Mouse (Mus musculus) lung, postnatal 14 days (tissue): Measurements from ENCODE around the gene Armc7.
"Not testable (repeated sequence)": the region's sequence is repeated elsewhere in the genome, so short reads cannot be mapped to it uniquely, and the experiment has no call there.

Experiments
- DNase-seq: peaks from one replicate; pipeline ENCODE4 v3.0.0; 2021

Armc7 gene

DNA sequence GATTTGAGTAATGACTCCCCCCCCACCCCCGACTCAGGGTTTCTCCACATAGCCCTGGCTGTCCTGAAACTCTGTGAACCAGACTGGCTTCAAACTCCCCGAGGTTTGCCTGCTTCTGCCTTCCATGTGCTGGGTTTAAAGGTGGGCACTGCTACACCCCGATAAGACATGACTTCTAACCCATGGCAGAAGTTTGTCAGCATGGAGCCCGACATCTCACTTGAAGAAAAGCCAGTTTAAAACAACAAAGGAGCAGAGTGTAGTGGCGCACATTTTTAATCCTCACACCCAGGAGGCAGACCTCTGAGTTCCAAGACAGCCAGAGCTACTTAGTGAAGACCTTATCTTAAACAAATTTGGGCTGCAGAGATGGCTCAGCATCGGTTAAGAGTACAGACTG is 16.9 kb downstream of the Armc7 start:
- DNase-seq = no peak

DNA sequence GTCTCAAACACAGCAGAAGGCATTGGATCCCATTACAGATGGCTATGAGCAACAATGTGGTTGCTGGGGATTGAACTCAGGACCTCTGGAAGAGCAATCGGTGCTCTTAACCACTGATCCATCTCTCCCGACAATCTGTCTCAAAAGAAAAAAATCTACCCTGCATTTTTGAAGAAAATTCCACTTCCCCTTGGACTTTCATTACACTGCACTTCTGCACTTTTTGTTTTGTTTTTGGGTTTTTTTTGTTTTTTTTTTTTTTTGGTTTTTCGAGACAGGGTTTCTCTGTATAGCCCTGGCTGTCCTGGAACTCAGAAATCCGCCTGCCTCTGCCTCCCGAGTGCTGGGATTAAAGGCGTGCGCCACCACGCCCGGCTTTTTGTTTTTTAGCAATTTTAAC is 21.1 kb downstream of the Armc7 start:
- not testable (repeated sequence) for DNase-seq

- no peak for DNase-seq
Measured at GRCm38 (mm10) chr11:115502636-115503035, 27.2 kb downstream of the Armc7 start.

GRCm38 (mm10) chr11:115506586-115506985 is 31.1 kb downstream of the Armc7 start:
- no peak for DNase-seq

- no peak for DNase-seq
Measured at GRCm38 (mm10) chr11:115508061-115508460, 32.6 kb downstream of the Armc7 start.

DNA sequence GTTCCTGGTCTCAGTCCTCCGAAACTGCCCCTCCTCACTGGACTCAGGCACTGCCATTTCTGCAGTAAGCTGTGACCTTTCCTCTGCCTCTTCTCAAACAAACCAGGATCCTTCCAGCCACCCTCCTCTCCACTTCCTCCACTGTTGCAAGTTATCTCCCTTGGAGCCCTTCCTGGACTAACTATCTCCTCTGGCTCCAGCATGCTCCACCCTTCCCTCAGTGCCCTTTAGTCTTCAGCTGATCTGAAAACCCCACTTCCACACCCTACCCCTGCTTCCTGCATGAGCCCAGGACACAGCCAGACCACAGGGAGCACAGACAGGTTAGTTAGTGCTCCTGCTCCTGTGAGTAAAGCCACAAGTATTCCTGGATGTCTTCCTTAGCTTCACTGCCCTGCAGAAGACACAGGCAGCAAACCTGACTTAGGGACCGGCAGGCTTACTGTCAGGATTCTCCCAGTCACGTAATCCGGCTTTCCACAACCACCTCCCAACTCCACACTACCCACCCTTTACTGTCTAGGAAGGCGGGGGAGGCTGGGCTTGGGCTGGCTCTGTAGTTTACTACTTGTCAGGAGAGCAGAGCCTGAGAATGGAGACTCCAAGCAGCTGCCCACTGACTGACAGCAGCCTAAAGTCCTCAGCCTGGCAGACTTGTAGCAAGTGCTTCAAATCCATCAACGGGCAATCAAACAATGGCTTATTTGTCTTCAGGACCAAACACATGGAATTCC is 34.5 kb downstream of the Armc7 start:
- no peak for DNase-seq

- no peak for DNase-seq
Measured at GRCm38 (mm10) chr11:115510507-115510888, 35.0 kb downstream of the Armc7 start.

GRCm38 (mm10) chr11:115511121-115511520 is 35.7 kb downstream of the Armc7 start:
- DNase-seq = no peak

DNA sequence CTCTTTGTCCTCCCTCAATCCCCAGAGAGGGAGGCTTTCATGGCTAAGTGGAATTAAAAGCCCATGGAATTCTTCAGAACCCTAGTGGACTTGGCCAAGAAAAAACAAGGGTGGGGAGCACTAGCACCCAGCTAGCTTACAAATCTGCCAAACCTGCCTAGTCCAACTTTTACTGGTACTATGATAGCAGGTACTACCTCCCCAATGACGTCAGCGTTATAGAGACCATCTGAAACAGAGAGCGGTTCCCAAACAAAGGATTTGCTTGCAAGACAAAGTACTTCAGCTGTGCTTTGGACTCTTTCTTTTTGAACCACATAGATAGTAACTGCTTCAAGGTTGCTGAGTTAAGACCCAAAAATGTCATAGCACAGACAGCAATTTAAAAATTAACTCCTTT is 36.5 kb downstream of the Armc7 start:
- no peak for DNase-seq

DNA sequence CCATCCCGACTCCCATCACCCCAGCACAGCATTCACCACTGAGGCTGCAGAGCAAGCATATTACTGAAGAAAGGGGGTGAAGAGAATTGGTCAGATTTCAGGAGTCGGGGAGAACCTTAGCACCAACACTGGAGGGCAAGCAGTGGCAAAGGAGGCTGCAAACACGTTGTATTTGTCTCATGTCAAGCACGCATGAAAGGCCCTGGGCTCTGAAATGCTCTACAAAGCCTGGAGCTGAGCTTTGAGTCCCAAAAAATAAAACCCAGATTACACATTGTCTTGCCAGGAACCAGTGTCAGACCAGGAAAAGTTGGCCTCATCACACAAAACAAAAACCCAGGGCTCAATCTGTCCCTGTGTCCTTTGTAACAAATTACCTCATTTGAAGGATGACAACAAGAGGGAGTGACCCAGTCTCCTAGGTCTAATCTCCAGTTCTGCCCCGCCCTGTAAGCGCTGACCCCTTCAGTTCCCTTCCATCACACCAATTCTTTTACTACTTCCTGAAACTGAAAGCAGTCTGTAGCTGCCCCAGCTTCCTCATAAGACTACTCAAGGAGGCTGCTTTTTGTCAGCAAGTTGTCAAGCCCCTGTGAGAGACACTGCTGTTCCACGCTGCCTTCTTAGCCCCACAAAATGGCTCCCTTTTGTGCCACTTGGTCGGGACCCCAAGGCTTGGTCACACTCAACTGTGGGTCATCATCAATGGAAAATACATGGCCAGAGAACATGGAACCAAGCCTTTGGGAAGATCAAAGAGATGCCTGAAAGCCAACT is 37.1 kb downstream of the Armc7 start:
- DNase-seq = peak; percentile 45

GRCm38 (mm10) chr11:115513271-115514237 is 38.1 kb downstream of the Armc7 start:
- peak; percentile 44 for DNase-seq

- DNase-seq = peak; percentile 95
Measured at GRCm38 (mm10) chr11:115514238-115514663, 38.8 kb downstream of the Armc7 start, which contains the start of gene Jpt1. Gene Jpt1, minus strand, starts transcription at chr11:115514387.

- no peak for DNase-seq
Measured at GRCm38 (mm10) chr11:115515021-115515420, 39.6 kb downstream of the Armc7 start.

GRCm38 (mm10) chr11:115516942-115517341 is 41.5 kb downstream of the Armc7 start:
- DNase-seq = no peak

GRCm38 (mm10) chr11:115518693-115519092 is 43.2 kb downstream of the Armc7 start:
- DNase-seq = no peak

DNA sequence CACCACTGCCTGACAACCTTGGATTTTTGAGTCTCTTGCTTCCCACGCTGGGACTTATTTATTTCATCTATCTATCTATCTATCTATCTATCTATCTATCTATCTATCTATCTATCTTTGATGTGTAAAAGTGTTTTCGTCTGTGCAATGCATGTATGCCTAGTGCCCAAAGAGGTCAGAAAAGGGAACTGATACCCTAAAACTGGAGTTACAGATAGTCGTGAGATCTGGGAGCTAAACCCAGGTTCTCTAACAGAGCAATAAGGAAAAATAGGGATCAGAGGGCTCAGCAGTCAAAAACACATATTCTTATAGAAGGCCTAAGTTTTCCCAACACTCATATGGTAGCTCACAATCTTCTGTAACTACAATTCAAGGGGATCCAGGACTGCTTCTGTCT is 44.1 kb downstream of the Armc7 start:
- no peak for DNase-seq

- no peak for DNase-seq
Measured at GRCm38 (mm10) chr11:115520218-115520617, 44.8 kb downstream of the Armc7 start.

- no peak for DNase-seq
Measured at GRCm38 (mm10) chr11:115521080-115521479, 45.6 kb downstream of the Armc7 start.

DNA sequence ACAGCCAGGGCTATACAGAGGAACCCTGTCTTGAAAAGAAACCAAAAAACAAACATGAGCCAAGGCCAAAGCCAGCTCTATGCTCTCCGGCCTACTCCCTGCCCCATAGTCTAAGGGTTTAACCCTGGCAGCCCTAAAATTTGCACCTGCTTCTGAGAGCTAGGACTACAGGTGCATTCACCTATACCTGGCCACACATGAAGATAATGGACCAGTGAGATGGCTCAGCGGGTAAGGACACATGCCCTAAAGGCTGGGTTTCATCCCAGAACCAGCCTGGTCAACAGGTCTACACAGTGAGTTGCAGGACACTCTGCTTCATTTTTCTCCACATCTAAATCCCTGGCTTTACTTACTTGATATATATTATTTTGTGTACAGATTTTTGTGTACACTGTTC is 46.8 kb downstream of the Armc7 start:
- no peak for DNase-seq

GRCm38 (mm10) chr11:115522703-115523102 is 47.2 kb downstream of the Armc7 start:
- DNase-seq = no peak

DNA sequence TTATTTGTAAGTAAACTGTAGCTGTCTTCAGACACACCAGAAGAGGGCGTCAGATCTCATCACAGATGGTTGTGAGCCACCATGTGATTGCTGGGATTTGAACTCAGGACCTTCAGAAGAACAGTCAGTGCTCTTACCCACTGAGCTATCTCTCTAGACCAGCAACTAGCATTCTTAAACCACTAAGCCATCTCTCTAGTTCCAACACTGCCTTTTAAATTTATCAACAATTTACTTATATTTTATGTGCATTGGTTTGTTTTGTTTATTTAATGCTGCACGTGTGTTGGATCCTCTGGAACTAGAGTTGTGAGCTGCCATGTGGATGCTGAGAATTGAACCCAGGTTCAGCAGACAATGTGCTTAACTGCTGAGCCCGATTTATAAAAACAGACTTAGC is 51.0 kb downstream of the Armc7 start:
- DNase-seq = not testable (repeated sequence)

GRCm38 (mm10) chr11:115534759-115535371 is 59.4 kb downstream of the Armc7 start:
- DNase-seq = no peak
